Mouse (Mus musculus): ENCODE measurements around the gene Lemd1. TPM values are rescaled to one million over a fixed set of nuclear protein-coding genes. Genes with fewer than 3 reads are reported as not detected.
A peak's percentile ranks its signal among the peaks of the same experiment; 100 is the strongest.

Lemd1 gene
- not detected in 2 replicates for polyA plus RNA-seq (2015; fragmentation: Nextera tagmentation; extraction: Ambion mirVana)

GRCm38 (mm10) chr1:132191093-132191785 is at the start of gene Lemd1, which contains the start of gene AC124108.1:
Gene Lemd1, plus strand, starts transcription at chr1:132191431.
Gene AC124108.1, plus strand, starts transcription at chr1:132191457.

GRCm38 (mm10) chr1:132229667-132230066 is 38.4 kb downstream of the Lemd1 start, which contains the start of gene Gm10188:
Gene Gm10188, minus strand, starts transcription at chr1:132229767.

DNA sequence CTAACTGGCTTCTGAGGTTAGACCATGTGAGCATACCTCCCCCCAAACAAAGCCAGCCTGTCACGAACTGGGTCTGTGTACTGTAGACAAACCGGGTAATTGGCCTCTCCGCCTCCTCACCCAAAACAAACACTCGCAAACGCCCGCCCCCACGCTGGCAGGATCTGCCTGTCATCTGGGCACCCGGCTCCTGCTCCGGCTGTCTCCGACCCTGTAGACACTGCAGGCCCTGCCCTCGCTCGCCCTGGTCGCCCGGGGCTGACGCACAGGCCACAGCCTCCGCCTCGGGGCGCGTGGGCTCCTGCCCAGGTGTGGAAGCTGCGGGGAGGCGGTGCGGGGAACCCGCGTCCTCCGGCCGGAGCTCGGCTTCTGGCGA is 107.2 kb downstream of the Lemd1 start, which contains the start of gene Klhdc8a:
TSS of gene Klhdc8a (plus strand) at position 202 of the 376 bp plus-strand sequence.

MicroRNAs encoded within 50 kb of the gene (microRNA counts, 519-probe panel; counts per million panel counts)
- 296 counts per million, percentile 58 among the panel's probes with 10 or more counts for microRNA mmu-miR-135b

Small RNA genes within 50 kb of the gene (microRNA-seq; reads per million reads assigned to microRNA genes)
- gene Mir135b, result 7.0 to 22.1 reads per million in 2 experiments

Other genes starting within 250 kb of the Lemd1 start
- gene Slc45a3, start 228.5 kb upstream of the Lemd1 start, polyA plus RNA-seq (2015; fragmentation: Nextera tagmentation; extraction: Ambion mirVana), result 5.3 and 7.4 TPM in 2 replicates
- gene Elk4, start 183.8 kb upstream of the Lemd1 start, polyA plus RNA-seq (2015; fragmentation: Nextera tagmentation; extraction: Ambion mirVana), result 12.2 and 14.6 TPM in 2 replicates
- gene Mfsd4a, start 123.4 kb upstream of the Lemd1 start, polyA plus RNA-seq (2015; fragmentation: Nextera tagmentation; extraction: Ambion mirVana), result 4.2 and 4.9 TPM in 2 replicates
- 0.40 and 0.74 TPM in 2 replicates for gene Cdk18, start 51.7 kb upstream of the Lemd1 start, polyA plus RNA-seq (2015; fragmentation: Nextera tagmentation; extraction: Ambion mirVana)
- 0.04 TPM in 2 replicates for gene AC124108.1, start within 50 bp of the Lemd1 start, polyA plus RNA-seq (2015; fragmentation: Nextera tagmentation; extraction: Ambion mirVana)
- gene Gm10188, start 38.3 kb downstream of the Lemd1 start, polyA plus RNA-seq (2015; fragmentation: Nextera tagmentation; extraction: Ambion mirVana), result not detected in 2 replicates
- gene Klhdc8a, start 107.2 kb downstream of the Lemd1 start, polyA plus RNA-seq (2015; fragmentation: Nextera tagmentation; extraction: Ambion mirVana), result 0.32 and 0.41 TPM in 2 replicates
- 1.1 and 1.5 TPM in 2 replicates for gene Nuak2, start 124.7 kb downstream of the Lemd1 start, polyA plus RNA-seq (2015; fragmentation: Nextera tagmentation; extraction: Ambion mirVana)
- gene Tmcc2, start 199.8 kb downstream of the Lemd1 start, polyA plus RNA-seq (2015; fragmentation: Nextera tagmentation; extraction: Ambion mirVana), result 6.3 and 6.6 TPM in 2 replicates
- gene Dstyk, start 226.1 kb downstream of the Lemd1 start, polyA plus RNA-seq (2015; fragmentation: Nextera tagmentation; extraction: Ambion mirVana), result 6.4 and 7.6 TPM in 2 replicates

Measured in skeletal muscle tissue, postnatal 0 days (tissue).